Mouse (Mus musculus): Measurements from ENCODE around the gene Ccpg1.
A peak's percentile ranks its signal among the peaks of the same experiment; 100 is the strongest.

DNA sequence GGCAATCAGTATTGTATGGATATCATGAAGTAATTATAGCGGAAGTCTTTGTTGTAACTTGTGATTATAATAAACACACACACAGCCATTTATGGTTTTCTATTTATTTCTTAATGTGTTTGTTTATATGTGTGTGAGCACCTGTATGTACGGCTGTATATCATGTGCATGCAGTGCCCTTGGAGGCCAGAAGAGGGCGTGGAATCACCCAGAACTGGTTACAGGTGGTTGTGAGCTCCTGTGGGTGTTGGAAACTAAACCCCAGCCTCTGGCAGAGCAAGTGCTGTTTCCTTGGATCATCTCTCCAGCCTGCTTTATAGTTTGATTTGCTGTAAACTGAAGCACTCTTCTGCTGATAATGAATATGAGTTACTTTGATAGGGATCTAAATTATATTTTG is 41.8 kb upstream of the Ccpg1 start:
- peak; percentile 38 for TF ChIP-seq CTCF (IDR thresholded peaks at IDR 0.05; ENCODE audit: low read depth)
- TF ChIP-seq EP300 (IDR thresholded peaks at IDR 0.05; ENCODE audit: low read depth), result no peak

All from liver, embryonic 14.5 days (tissue).